Mouse (Mus musculus) kidney, adult 2 months (tissue): Measurements from ENCODE around the gene Ckap2l.

Experiments
- CTCF ChIP-seq: fragments of 200-500 bp; conservative IDR thresholded peaks from 2 replicates; pipeline ENCODE4 v1.5.1; 2011; ENCODE audit warnings: low read depth, mild to moderate bottlenecking, control low read depth, low read length, moderate library complexity, mixed read lengths; ENCODE audit not compliant: insufficient read depth, insufficient read length
- POLR2A ChIP-seq: fragments of 200-500 bp; IDR thresholded peaks from one replicate; pipeline ENCODE4 v1.6.1; 2011; ENCODE audit warnings: low read depth, low read length, control low read depth

DNA sequence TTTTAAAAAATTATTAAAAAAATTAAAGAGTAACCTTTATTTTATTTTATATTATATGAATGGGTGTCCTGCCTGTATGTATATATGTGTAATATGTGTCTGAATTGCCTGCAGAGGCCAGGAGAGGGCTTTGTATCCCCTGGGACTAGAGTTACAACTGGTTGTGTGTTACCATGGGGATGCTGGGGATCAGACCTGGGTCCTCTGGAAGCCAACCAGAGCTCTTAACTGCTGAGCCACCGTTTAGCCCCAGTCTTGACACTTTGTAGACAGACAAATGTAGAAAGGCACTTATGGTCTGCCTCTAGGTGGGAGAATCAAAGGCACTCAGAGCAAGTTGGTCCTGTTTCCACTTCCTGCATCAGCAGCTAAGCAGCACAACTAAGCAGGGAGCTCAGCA lies 47.7 kb downstream of the Ckap2l start:
- TF ChIP-seq CTCF = no peak
- no peak for TF ChIP-seq POLR2A
